Mouse (Mus musculus): ENCODE results near the gene Krt33a.

GRCm38 (mm10) chr11:100010682-100011081 lies 5.3 kb downstream of the Krt33a start:
- no peak for TF ChIP-seq POLR2A (IDR thresholded peaks at IDR 0.05; ENCODE audit: extremely low read depth, insufficient read depth, low read length)
- TF ChIP-seq CTCF (IDR thresholded peaks at IDR 0.05; ENCODE audit: extremely low read depth, insufficient read depth, low read length), result no peak

Measured in cortical plate, adult 2 months (tissue).